Mouse (Mus musculus): Measurements from ENCODE around the gene Hunk.

DNA sequence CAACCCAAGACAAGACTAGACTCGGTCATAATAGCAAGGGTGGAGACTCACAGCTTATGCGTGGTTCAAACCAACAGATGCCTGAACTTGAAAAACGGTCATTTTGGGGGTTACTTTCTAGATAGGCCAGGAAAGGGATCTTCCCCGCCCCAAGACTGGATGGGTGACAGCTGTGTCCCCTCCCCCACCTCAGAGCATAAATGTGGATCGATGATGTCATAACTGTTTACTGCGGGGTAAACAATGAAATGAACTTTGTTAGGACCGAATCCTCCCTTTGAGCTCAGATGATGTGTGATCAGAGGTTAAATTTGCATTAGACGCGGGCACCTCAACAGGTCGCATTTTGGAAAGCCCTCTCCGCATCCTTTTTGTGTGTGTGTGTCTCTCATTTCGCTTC lies 967 bp upstream of the Hunk start:
- TF ChIP-seq CTCF (IDR thresholded peaks at IDR 0.05; ENCODE audit: extremely low read depth, insufficient read depth, insufficient read length, insufficient replicate concordance) (no peak), POLR2A (IDR thresholded peaks at IDR 0.05; ENCODE audit: low read depth, low read length) (no peak)
